Mouse (Mus musculus) lung, embryonic 14.5 days (tissue): ENCODE results near the gene Hlcs. TPM values are rescaled to one million over a fixed set of nuclear protein-coding genes. Genes with fewer than 3 reads are reported as not detected.

Source experiments
- ATAC-seq: fragments of 200-750 bp; cut with Nextera tagmentation; 2 replicates; pipeline ENCODE4 v1.8.0; 2017; ENCODE audit warnings: mild to moderate bottlenecking, moderate TSS enrichment, moderate library complexity; ENCODE audit not compliant: insufficient read depth
- DNase-seq: peaks from one replicate; pipeline ENCODE4 v3.0.0-alpha.2; 2015
- H3K27ac ChIP-seq: fragments of 300-500 bp; sonication (generic); 2 replicates; pipeline ENCODE4 v1.5.1; 2014; ENCODE audit warnings: low read depth, mild to moderate bottlenecking, moderate library complexity
- H3K27me3 ChIP-seq: fragments of 300-500 bp; sonication (generic); 2 replicates; pipeline ENCODE4 v1.6.1; 2014; ENCODE audit warnings: low read length, control low read depth; ENCODE audit not compliant: insufficient read depth
- H3K36me3 ChIP-seq: fragments of 300-500 bp; sonication (generic); 2 replicates; pipeline ENCODE4 v1.6.1; 2014; ENCODE audit warnings: control low read depth; ENCODE audit not compliant: insufficient read depth
- H3K4me1 ChIP-seq: fragments of 300-500 bp; sonication (generic); 2 replicates; pipeline ENCODE4 v1.6.1; 2014; ENCODE audit warnings: antibody characterized with exemption, control low read depth; ENCODE audit not compliant: insufficient read depth
- H3K4me2 ChIP-seq: fragments of 300-500 bp; sonication (generic); 2 replicates; pipeline ENCODE4 v1.6.1; 2014; ENCODE audit warnings: mild to moderate bottlenecking
- H3K4me3 ChIP-seq: fragments of 300-500 bp; sonication (generic); 2 replicates; pipeline ENCODE4 v1.5.1; 2014; ENCODE audit warnings: low read depth, low read length
- H3K9ac ChIP-seq: fragments of 300-500 bp; sonication (generic); 2 replicates; pipeline ENCODE4 v1.6.1; 2014
- H3K9me3 ChIP-seq: fragments of 300-500 bp; sonication (generic); 2 replicates; pipeline ENCODE4 v1.6.1; 2016; ENCODE audit warnings: low read depth, low read length, control low read depth
- CTCF ChIP-seq: IDR thresholded peaks from 2 replicates; pipeline ENCODE4 v1.5.1; 2016; ENCODE audit warnings: antibody characterized with exemption, low read depth
- WGBS: fragments of 180-500 bp; shearing (Covaris S2); extraction: QIAGEN DNeasy Blood & Tissue Kit; methylation state at CpG from one replicate; pipeline ENCODE4 v1.1.7; 2014; 5-methylcytosine and 5-hydroxymethylcytosine counted together
- polyA plus RNA-seq: library from polyadenylated mRNA; unstranded; fragments of >200 nt; fragmentation: Nextera tagmentation; extraction: Ambion mirVana; gene quantifications from 2 replicates; pipeline ENCODE4 v1.2.1, GENCODE M21; 2014

Hlcs gene
- polyA plus RNA-seq, 1 experiment from 2014 or later: 8.0 TPM

- DNase-seq (no peak), ATAC-seq (no peak)
- Histone ChIP-seq H3K36me3 (no peaks in the 10 kb centered on the region), H3K9ac (no peak overlapping the region), H3K9me3 (no peaks in the 10 kb centered on the region), H3K4me3 (no peak overlapping the region), H3K27me3 (peaks cover 26% of the 10 kb centered on the region), H3K4me1 (no peaks in the 10 kb centered on the region), H3K4me2 (no peak overlapping the region), H3K27ac (no peak overlapping the region)
- 86% methylated on average over 3 of the region's 3 CpGs for WGBS
- TF ChIP-seq CTCF: no peak
Observed at GRCm38 (mm10) chr16:94326008-94326407, 12.6 kb upstream of the Hlcs start.

- TF ChIP-seq CTCF: no peak
- Histone ChIP-seq H3K27me3 (peaks cover 17% of the 10 kb centered on the region), H3K9me3 (no peaks in the 10 kb centered on the region), H3K4me2 (no peak overlapping the region), H3K36me3 (no peaks in the 10 kb centered on the region), H3K4me3 (no peak overlapping the region), H3K27ac (0 out of 2 replicates have a peak overlapping the region, but pooled peaks have one; percentile 24), H3K4me1 (no peaks in the 10 kb centered on the region), H3K9ac (no peak overlapping the region)
- DNase-seq: peak; percentile 35
- no peak for ATAC-seq
- WGBS: 50% methylated on average over 5 of the region's 5 CpGs
Observed at GRCm38 (mm10) chr16:94323681-94324080, 10.3 kb upstream of the Hlcs start.

GRCm38 (mm10) chr16:94320223-94320622 is 6.9 kb upstream of the Hlcs start:
- Histone ChIP-seq H3K27ac (no peak overlapping the region), H3K9me3 (no peaks in the 10 kb centered on the region), H3K36me3 (no peaks in the 10 kb centered on the region), H3K4me3 (no peak overlapping the region), H3K27me3 (no peaks in the 10 kb centered on the region), H3K4me2 (no peak overlapping the region), H3K9ac (no peak overlapping the region), H3K4me1 (no peaks in the 10 kb centered on the region)
- TF ChIP-seq CTCF: no peak
- WGBS: 80% methylated on average over 5 of the region's 5 CpGs
- no peak for ATAC-seq
- no peak for DNase-seq

GRCm38 (mm10) chr16:94317752-94318151 is 4.4 kb upstream of the Hlcs start:
- no peak for TF ChIP-seq CTCF
- Histone ChIP-seq H3K4me1 (no peaks in the 10 kb centered on the region), H3K4me2 (no peak overlapping the region), H3K27me3 (no peaks in the 10 kb centered on the region), H3K27ac (no peak overlapping the region), H3K9ac (no peak overlapping the region), H3K9me3 (no peaks in the 10 kb centered on the region), H3K4me3 (no peak overlapping the region), H3K36me3 (no peaks in the 10 kb centered on the region)
- ATAC-seq (no peak), DNase-seq (peak; percentile 44)
- 56% methylated on average over 5 of the region's 5 CpGs for WGBS

- Histone ChIP-seq H3K4me1 (no peaks in the 10 kb centered on the region), H3K9me3 (no peaks in the 10 kb centered on the region), H3K36me3 (no peaks in the 10 kb centered on the region), H3K27me3 (no peaks in the 10 kb centered on the region), H3K4me3 (no peak overlapping the region), H3K27ac (no peak overlapping the region), H3K4me2 (no peak overlapping the region), H3K9ac (no peak overlapping the region)
- ATAC-seq: no peak
- 50% methylated on average over 1 of the region's 1 CpGs for WGBS
- TF ChIP-seq CTCF: no peak
- DNase-seq: no peak
Observed at GRCm38 (mm10) chr16:94315215-94315614, 1.8 kb upstream of the Hlcs start.

GRCm38 (mm10) chr16:94314626-94315025 is 1.3 kb upstream of the Hlcs start:
- H3K36me3 ChIP-seq: no peaks in the 10 kb centered on the region
- no peak for DNase-seq
- ATAC-seq: no peak

GRCm38 (mm10) chr16:94312663-94313228 is 625 bp downstream of the Hlcs start:
- peak overlapping the region; percentile 66 for H3K4me3 ChIP-seq
- H3K9me3 ChIP-seq: no peaks in the 10 kb centered on the region
- peak; percentile 57 for TF ChIP-seq CTCF
- peak overlapping the region; percentile 85 for H3K4me2 ChIP-seq
- DNase-seq (peak; percentile 94), ATAC-seq (peak; percentile 93)
- 0% methylated on average over 20 of the region's 20 CpGs for WGBS
- H3K36me3 ChIP-seq: no peaks in the 10 kb centered on the region
- H3K27me3 ChIP-seq: no peaks in the 10 kb centered on the region
- no peaks in the 10 kb centered on the region for H3K4me1 ChIP-seq
- peak overlapping the region; percentile 99 for H3K27ac ChIP-seq
- H3K9ac ChIP-seq: peak overlapping the region; percentile 80

More at GRCm38 (mm10) chr16:94314626-94315025, 1.3 kb upstream of the Hlcs start:
- Histone ChIP-seq H3K4me1 (no peaks in the 10 kb centered on the region), H3K4me2 (no peak overlapping the region), H3K9ac (no peak overlapping the region), H3K4me3 (no peak overlapping the region), H3K27ac (no peak overlapping the region), H3K27me3 (no peaks in the 10 kb centered on the region), H3K9me3 (no peaks in the 10 kb centered on the region)
- 85% methylated on average over 5 of the region's 5 CpGs for WGBS
- no peak for TF ChIP-seq CTCF

GRCm38 (mm10) chr16:94311931-94312330 is 1.4 kb downstream of the Hlcs start:
- peak overlapping the region; percentile 80; the same call in 1 of the 2 replicates for H3K9ac ChIP-seq
- H3K27ac ChIP-seq: peak overlapping the region; percentile 99; the same call in 1 of the 2 replicates
- H3K4me3 ChIP-seq: peak overlapping the region; percentile 66
- DNase-seq: no peak
- peak overlapping the region; percentile 85 for H3K4me2 ChIP-seq
- H3K36me3 ChIP-seq: no peaks in the 10 kb centered on the region
- 64% methylated on average over 4 of the region's 4 CpGs for WGBS
- H3K27me3 ChIP-seq: no peaks in the 10 kb centered on the region
- no peak for TF ChIP-seq CTCF
- no peak for ATAC-seq
- no peaks in the 10 kb centered on the region for H3K4me1 ChIP-seq
- H3K9me3 ChIP-seq: no peaks in the 10 kb centered on the region
